Mouse (Mus musculus): ENCODE data around the gene Vmn2r63.

DNA sequence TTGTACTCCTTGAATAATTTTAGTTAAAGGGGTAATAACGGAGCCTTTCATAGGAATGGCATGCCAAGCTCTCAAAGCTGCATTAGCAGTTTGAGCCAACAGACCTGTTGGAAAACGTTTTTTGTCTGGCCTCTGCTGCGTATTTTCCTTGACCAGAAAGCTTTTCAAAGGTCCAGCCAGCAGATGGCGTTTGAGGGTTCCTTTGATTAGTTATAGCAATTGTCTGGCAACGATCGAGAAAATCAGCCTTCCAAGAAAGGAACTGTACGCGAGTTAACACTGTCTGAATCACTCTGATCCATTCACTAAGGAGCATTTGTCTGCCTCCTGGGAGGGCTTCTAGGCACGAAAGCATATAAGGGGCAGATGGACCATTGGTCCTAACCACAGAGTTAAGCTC, 31.6 kb upstream of the Vmn2r63 start:
- no peak for TF ChIP-seq CTCF (IDR thresholded peaks at IDR 0.05; ENCODE audit: low read depth, low read length)
- no peak for TF ChIP-seq POLR2A (IDR thresholded peaks at IDR 0.05; ENCODE audit: extremely low read depth, insufficient read depth, low read length)
